Mouse (Mus musculus) liver, embryonic 13.5 days (tissue): ENCODE measurements at regions not wholly inside any gene's neighbourhood (a gene's known extent, or its start where the extent isn't known, plus 50 kb on each side); places are given as distances from the start of the nearest gene placed in this dataset.

Experiments
- ATAC-seq: fragments of 200-750 bp; cut with Nextera tagmentation; 2 replicates; pipeline ENCODE4 v1.8.0; 2017; ENCODE audit warnings: low read depth, mild to moderate bottlenecking, moderate number of reproducible peaks, moderate library complexity
- DNase-seq: peaks from one replicate; pipeline ENCODE4 v3.0.0; 2022
- H3K27ac ChIP-seq: fragments of 300-500 bp; sonication (generic); 2 replicates; pipeline ENCODE4 v1.5.1; 2015; ENCODE audit warnings: moderate library complexity, mild to moderate bottlenecking, inconsistent platforms
- H3K27me3 ChIP-seq: fragments of 300-500 bp; sonication (generic); 2 replicates; pipeline ENCODE4 v1.6.1; 2015; ENCODE audit warnings: mild to moderate bottlenecking, inconsistent platforms
- H3K36me3 ChIP-seq: fragments of 300-500 bp; sonication (generic); 2 replicates; pipeline ENCODE4 v1.6.1; 2015; ENCODE audit warnings: mild to moderate bottlenecking, inconsistent platforms
- H3K4me1 ChIP-seq: fragments of 300-500 bp; sonication (generic); replicated peaks from 2 replicates; pipeline ENCODE4 v1.6.1; 2015; ENCODE audit warnings: inconsistent platforms
- H3K4me2 ChIP-seq: fragments of 300-500 bp; sonication (generic); 2 replicates; pipeline ENCODE4 v1.6.1; 2015; ENCODE audit warnings: inconsistent platforms, mild to moderate bottlenecking, moderate library complexity
- H3K4me3 ChIP-seq: fragments of 300-500 bp; sonication (generic); replicated peaks from 2 replicates; pipeline ENCODE4 v1.5.1; 2015; ENCODE audit warnings: mild to moderate bottlenecking, inconsistent platforms
- H3K9ac ChIP-seq: fragments of 300-500 bp; sonication (generic); 2 replicates; pipeline ENCODE4 v1.6.1; 2015; ENCODE audit warnings: mild to moderate bottlenecking, inconsistent platforms
- H3K9me3 ChIP-seq: fragments of 300-500 bp; sonication (generic); replicated peaks from 2 replicates; pipeline ENCODE4 v1.6.1; 2016; ENCODE audit warnings: inconsistent platforms
- WGBS: fragments of 180-500 bp; shearing (Covaris S2); methylation state at CpG from one replicate; pipeline ENCODE4 v1.1.7; 2015; ENCODE audit not compliant: insufficient replicate concordance; 5-methylcytosine and 5-hydroxymethylcytosine counted together

DNA sequence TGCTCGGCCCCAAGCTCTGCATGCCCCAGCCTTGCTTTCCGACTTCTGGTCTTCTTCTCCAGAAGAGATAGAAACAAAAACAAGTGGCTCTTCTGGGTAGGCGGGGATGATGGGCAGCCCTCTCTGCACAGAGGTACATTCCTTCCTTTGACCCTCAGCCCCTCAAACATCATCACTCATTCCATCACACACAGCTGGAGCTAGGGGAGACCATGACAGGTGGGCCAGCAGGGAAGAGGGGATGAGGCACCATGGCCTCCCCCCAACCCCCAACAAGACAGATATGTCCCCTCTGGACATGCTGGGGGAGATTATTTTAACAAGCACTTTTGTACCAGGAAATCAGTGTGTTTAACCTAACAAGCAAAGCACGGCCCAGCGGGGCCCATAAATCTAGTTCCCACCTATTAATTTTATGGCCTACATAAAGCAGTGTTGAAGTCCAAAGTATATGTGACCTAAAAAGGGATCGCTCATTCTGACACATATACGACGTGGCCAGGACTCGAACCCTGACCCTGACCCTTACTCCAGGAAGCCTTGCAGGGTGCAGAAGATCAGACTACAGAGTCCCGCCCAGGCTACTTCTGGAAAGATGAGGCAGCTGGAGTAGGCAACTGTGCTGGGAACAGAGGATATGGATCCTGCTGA is 183.7 kb downstream of the Cyp26b1 start:
- Histone ChIP-seq H3K27me3 (no peaks in the 10 kb centered on the region), H3K9me3 (no peaks in the 10 kb centered on the region), H3K4me1 (no peaks in the 10 kb centered on the region), H3K27ac (no peak overlapping the region), H3K36me3 (no peaks in the 10 kb centered on the region), H3K9ac (no peak overlapping the region), H3K4me3 (no peak overlapping the region), H3K4me2 (no peak overlapping the region)
- WGBS: 65% methylated on average over 10 of the region's 10 CpGs
- DNase-seq (no peak), ATAC-seq (no peak)

DNA sequence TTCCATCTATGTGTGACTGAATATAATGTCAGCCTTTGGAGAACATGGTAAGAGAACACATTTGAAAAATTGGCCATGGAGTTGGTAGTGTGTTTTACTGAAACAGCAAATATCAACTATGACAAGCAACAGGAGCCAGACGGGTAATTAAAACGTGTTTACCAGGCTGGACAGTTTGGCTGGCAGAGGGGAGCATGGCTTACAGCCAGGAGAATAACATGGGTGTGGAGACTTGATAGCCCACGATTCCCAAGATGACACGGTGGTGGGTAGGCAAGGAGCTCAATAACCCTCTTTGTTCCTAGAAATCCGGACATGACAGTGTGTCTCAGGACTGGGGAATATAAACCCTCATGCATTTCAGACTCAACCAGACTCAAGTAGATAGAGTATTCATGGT is 185.2 kb downstream of the Cyp26b1 start:
- DNase-seq: no peak
- no peaks in the 10 kb centered on the region for H3K4me1 ChIP-seq
- no peak overlapping the region for H3K4me2 ChIP-seq
- WGBS: 66% methylated on average over 5 of the region's 5 CpGs
- H3K27ac ChIP-seq: no peak overlapping the region
- no peaks in the 10 kb centered on the region for H3K27me3 ChIP-seq
- H3K9ac ChIP-seq: no peak overlapping the region
- no peaks in the 10 kb centered on the region for H3K36me3 ChIP-seq
- H3K9me3 ChIP-seq: no peaks in the 10 kb centered on the region
- ATAC-seq: no peak
- H3K4me3 ChIP-seq: no peak overlapping the region

DNA sequence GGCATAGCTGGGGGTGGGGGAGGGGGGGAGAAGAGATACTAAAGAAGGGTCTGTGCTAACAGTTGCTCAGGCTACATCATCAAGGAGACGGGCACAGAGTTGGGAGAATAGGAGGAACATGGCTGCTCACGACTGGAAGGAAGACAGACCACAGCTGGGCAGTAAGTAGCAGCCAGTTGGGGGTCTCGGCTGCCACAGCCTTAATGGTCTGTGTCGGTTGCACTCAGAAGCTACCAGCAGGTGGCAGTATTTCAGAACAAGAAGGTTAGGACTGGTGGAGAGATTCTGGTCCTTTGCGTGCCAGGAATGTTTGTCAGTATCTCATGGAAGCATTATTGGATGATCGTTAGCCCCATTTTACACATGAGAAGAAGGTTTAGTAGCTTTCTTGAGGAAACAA is 185.9 kb downstream of the Cyp26b1 start:
- H3K9me3 ChIP-seq: no peaks in the 10 kb centered on the region
- no peak overlapping the region for H3K27ac ChIP-seq
- ATAC-seq (no peak), DNase-seq (peak; percentile 11)
- WGBS: 7% methylated on average over 6 of the region's 6 CpGs
- H3K9ac ChIP-seq: no peak overlapping the region
- H3K36me3 ChIP-seq: no peaks in the 10 kb centered on the region
- H3K4me3 ChIP-seq: no peak overlapping the region
- no peak overlapping the region for H3K4me2 ChIP-seq
- no peaks in the 10 kb centered on the region for H3K27me3 ChIP-seq
- H3K4me1 ChIP-seq: no peaks in the 10 kb centered on the region

DNA sequence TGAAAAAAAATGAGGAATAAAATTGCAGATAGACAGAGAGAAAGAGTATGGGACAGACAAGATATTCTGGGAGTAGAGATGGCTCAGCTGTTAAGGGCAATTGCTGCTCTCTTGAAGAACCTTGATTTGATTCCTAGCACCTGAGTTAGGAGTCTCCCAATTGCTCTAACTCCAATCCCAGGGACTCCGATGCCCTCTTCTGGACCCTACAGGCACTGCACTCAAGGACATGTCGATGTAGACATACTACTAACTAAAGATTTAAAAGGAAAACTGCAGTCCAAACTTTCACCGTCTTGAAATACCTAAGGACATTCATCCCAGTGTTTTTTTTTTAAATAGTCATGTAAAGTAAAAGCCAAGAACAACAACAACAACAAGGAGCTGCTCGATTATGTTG is 189.0 kb downstream of the Cyp26b1 start:
- ATAC-seq: no peak
- H3K4me1 ChIP-seq: no peaks in the 10 kb centered on the region
- no peak overlapping the region for H3K4me3 ChIP-seq
- no peak overlapping the region for H3K9ac ChIP-seq
- H3K36me3 ChIP-seq: no peaks in the 10 kb centered on the region
- H3K27me3 ChIP-seq: no peaks in the 10 kb centered on the region
- H3K4me2 ChIP-seq: no peak overlapping the region
- H3K27ac ChIP-seq: no peak overlapping the region
- WGBS: 35% methylated on average over 4 of the region's 4 CpGs
- no peak for DNase-seq
- no peaks in the 10 kb centered on the region for H3K9me3 ChIP-seq

DNA sequence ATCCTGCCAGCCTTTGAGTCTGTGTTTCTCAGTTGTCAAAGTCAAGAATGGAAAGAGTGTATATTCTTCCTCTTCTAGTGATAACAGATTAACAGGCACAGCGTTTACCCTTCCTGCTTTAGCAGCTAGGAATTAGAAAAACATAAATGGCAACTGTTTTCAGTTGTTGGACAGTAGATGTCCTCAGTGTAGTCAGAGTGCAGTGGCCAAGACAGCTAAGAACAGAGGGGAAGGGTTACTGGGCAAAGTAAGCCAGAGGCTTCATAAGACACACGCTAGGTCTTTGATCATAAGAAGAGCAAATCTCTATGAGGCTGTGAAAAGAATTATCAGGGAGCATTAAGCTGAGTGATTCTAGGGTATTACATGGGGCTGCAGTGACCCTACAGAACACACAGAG is 191.3 kb downstream of the Cyp26b1 start:
- no peaks in the 10 kb centered on the region for H3K9me3 ChIP-seq
- no peaks in the 10 kb centered on the region for H3K4me1 ChIP-seq
- WGBS: 54% methylated on average over 2 of the region's 2 CpGs
- no peak overlapping the region for H3K4me3 ChIP-seq
- H3K36me3 ChIP-seq: no peaks in the 10 kb centered on the region
- no peak for DNase-seq
- no peak overlapping the region for H3K4me2 ChIP-seq
- no peak for ATAC-seq
- no peaks in the 10 kb centered on the region for H3K27me3 ChIP-seq
- H3K27ac ChIP-seq: no peak overlapping the region
- no peak overlapping the region for H3K9ac ChIP-seq

DNA sequence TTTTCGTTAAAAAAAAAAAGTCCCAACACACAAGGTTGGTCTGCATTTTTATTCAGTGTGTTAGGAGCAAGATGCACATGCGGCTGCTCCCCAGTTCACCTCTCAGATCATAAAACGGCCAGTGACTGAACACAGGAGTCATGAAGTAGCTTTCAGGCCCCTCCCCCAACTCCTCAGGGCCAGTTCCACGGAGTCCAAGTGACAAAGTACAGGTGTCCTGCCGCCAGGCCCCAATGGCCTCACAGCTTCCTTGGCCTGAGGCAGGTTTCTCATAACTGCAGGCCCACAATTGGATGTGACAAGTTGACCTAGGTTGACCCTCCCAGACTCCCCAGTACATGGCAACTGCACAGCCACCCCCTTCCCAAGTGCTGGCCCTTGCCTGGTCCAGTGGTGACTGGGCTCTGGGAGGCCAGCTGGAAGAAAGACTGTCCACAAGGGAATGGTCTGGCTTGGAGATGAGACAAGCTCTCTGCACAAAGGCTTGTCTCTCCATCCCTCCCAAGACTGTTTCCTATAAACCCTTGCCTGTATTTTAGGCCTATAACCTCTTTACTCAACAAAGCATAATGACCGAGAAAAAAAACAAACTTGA is 199.1 kb downstream of the Cyp26b1 start:
- Histone ChIP-seq H3K27me3 (no peaks in the 10 kb centered on the region), H3K36me3 (no peaks in the 10 kb centered on the region), H3K27ac (no peak overlapping the region), H3K9me3 (no peaks in the 10 kb centered on the region), H3K4me1 (peaks cover 34% of the 10 kb centered on the region), H3K4me3 (no peak overlapping the region), H3K4me2 (no peak overlapping the region), H3K9ac (no peak overlapping the region)
- 70% methylated on average over 6 of the region's 6 CpGs for WGBS
- ATAC-seq (no peak), DNase-seq (no peak)

DNA sequence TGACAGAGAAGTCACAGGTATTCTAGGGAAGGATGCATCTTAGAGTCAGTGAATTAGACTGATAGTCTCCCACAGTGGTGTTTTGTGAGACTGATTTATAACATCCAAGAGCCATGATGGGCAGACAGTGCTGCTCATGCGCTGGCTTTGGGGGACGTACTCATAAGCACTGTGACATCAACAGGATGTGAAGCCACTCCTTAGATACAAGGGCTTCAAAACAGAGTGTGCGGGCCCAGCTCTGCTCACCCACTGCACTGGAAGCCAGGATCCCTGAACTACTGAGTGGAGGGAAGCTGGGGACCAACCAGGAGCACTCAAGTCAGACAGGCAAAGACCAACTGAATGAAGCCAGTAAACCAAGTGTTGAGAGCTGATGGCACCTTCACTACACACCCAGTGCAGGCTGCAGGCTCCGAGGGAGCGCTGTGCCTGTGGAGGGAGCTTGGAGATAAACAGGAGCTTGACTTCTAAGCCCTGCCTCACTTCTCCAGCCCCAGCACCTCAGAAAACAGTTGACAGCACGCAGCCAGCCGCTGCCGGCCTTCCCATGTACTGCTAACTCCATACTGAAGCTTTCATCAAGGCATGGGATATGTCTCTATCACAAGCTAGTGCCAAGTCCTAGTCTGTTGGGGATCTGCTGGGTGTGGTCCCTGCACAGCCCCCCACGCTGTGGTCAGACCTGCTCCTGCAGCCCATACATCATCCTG is 200.0 kb downstream of the Cyp26b1 start:
- Histone ChIP-seq H3K27me3 (no peaks in the 10 kb centered on the region), H3K9ac (peak overlapping the region; percentile 6; the same call in 1 of the 2 replicates), H3K4me1 (peaks cover 34% of the 10 kb centered on the region), H3K9me3 (no peaks in the 10 kb centered on the region), H3K4me3 (no peak overlapping the region; the same call in 1 of the 2 replicates), H3K36me3 (no peaks in the 10 kb centered on the region), H3K27ac (peak overlapping the region; percentile 66; the same call in 1 of the 2 replicates), H3K4me2 (peak overlapping the region; percentile 53)
- DNase-seq: peak; percentile 18
- ATAC-seq: peak; percentile 72
- WGBS: 39% methylated on average over 9 of the region's 9 CpGs

DNA sequence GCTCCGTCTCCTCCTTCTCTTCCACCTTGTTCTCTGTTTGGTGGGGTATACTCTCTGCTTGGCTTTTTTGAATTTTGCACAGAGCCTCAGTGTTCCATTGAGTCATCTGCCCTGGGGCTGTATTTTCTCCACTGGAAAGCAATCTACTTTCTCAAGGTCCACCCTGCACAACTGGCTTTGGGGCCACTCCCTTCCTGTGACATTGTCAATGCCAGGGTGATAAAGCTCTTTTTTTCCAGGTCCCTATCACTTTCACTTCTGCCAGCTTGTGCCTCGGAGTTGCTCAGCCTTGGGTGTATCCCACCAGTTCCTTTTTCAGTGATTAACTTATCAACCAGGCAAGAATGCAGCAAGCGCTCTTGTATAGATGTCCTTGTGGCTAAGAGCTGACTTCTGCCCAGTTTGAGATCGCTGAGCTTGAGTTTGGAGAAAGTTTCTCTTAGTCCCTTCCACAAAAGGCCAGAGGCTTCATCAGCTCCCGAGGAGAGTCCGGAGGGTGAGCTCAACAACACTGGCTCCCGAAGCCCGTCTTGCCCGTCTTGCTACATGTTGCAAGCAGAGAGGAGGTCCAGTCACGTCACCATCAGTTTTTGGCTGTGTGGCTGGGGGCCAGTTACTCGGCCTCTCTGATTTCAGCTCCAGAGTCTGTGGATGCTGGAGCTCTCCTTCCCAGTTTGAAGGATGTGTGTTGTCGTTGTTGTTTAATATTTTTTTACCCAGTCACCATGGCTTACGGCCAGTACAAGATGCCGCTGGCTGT is 200.8 kb downstream of the Cyp26b1 start:
- peak; percentile 87 for ATAC-seq

DNA sequence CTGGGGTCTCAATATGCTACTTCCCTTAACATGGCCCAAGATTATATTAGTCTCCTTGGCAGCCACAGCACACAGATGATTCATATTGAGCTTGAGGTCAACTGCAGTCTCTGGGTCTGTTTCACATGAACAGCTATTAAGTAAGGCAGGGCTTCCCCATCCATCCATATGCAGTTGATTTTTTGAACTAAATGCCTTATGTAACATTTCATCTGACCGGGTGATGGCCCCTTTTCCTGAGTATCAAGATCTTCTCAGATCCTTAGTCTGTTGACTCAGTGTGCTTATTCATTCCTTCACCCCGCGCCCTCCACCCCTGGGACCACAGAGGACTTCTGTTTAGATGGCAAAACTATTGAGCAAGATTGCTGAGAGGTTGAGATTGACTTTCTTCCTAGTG is 202.7 kb downstream of the Cyp26b1 start:
- 74% methylated on average over 3 of the region's 3 CpGs for WGBS
- no peaks in the 10 kb centered on the region for H3K9me3 ChIP-seq
- no peak for ATAC-seq
- no peak overlapping the region for H3K4me2 ChIP-seq
- H3K4me3 ChIP-seq: no peak overlapping the region
- no peak overlapping the region for H3K27ac ChIP-seq
- no peaks in the 10 kb centered on the region for H3K36me3 ChIP-seq
- no peaks in the 10 kb centered on the region for H3K27me3 ChIP-seq
- no peak overlapping the region for H3K9ac ChIP-seq
- no peak for DNase-seq
- peaks cover 29% of the 10 kb centered on the region for H3K4me1 ChIP-seq

More for the DNA sequence above, 200.8 kb downstream of the Cyp26b1 start:
- peak overlapping the region; percentile 6; the same call in 1 of the 2 replicates for H3K9ac ChIP-seq
- peak overlapping the region; percentile 18; the same call in 1 of the 2 replicates for H3K4me3 ChIP-seq
- 56% methylated on average over 14 of the region's 14 CpGs for WGBS
- H3K36me3 ChIP-seq: no peaks in the 10 kb centered on the region
- H3K4me2 ChIP-seq: peak overlapping the region; percentile 53
- peak overlapping the region; percentile 67 for H3K27ac ChIP-seq
- no peaks in the 10 kb centered on the region for H3K9me3 ChIP-seq
- H3K4me1 ChIP-seq: peaks cover 34% of the 10 kb centered on the region
- H3K27me3 ChIP-seq: no peaks in the 10 kb centered on the region
- DNase-seq: peak; percentile 43

DNA sequence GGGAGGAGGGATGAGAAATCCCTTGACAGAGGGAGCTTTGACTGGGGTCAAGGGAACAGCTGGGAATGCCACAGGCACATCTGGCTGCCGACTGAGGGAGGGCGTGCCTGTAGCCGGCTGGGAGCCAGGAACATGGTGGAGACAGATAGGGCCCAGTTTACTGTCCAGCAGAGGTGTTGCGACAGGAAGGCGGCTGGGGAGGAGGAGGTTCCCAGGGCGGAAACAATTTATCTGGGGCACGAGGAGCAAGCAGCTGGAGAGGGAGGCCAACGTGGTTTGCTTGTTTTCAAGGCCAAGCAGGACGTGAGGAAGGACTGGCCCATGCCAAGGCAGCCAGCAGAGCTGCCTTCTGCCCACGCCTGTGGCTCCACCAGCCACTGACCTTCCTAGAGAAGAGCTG is 208.0 kb downstream of the Cyp26b1 start:
- no peak overlapping the region for H3K27ac ChIP-seq
- no peaks in the 10 kb centered on the region for H3K27me3 ChIP-seq
- H3K4me3 ChIP-seq: no peak overlapping the region
- 15% methylated on average over 10 of the region's 10 CpGs for WGBS
- no peaks in the 10 kb centered on the region for H3K36me3 ChIP-seq
- DNase-seq: peak; percentile 22
- no peak overlapping the region for H3K9ac ChIP-seq
- H3K9me3 ChIP-seq: no peaks in the 10 kb centered on the region
- H3K4me1 ChIP-seq: peaks cover 14% of the 10 kb centered on the region
- ATAC-seq: peak; percentile 80
- H3K4me2 ChIP-seq: no peak overlapping the region

DNA sequence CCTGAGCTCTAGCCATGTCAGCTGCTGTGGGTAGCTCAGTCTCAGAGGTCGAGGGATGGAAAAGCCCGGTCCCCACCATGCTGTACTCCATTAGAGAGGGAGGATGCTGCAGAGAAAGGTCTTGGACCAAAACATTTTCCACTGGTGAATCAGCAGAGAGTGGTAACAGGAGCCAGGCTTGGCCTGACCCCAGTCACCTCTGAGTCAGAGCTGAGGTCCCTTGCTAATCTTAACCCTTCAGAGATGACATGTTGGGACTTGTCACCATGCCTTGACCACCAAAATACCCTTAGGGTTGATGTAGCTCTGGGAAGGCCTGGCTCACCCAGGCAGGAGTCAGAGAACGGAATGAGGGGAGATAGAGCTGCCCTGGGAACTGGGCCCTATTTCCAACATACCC is 210.0 kb downstream of the Cyp26b1 start:
- no peak for ATAC-seq
- Histone ChIP-seq H3K9ac (no peak overlapping the region), H3K4me3 (no peak overlapping the region), H3K4me1 (peaks cover 14% of the 10 kb centered on the region), H3K27me3 (no peaks in the 10 kb centered on the region), H3K36me3 (no peaks in the 10 kb centered on the region), H3K27ac (no peak overlapping the region), H3K4me2 (no peak overlapping the region), H3K9me3 (no peaks in the 10 kb centered on the region)
- WGBS: 49% methylated on average over 3 of the region's 3 CpGs
- DNase-seq: no peak
